Mouse (Mus musculus) heart, postnatal 0 days (tissue): Measurements from ENCODE around the gene Nfyb.

Source experiments
- CTCF ChIP-seq: IDR thresholded peaks from 2 replicates; pipeline ENCODE4 v1.5.1; 2016; ENCODE audit warnings: antibody characterized with exemption, control low read depth, low read depth
- EP300 ChIP-seq: IDR thresholded peaks from 2 replicates; pipeline ENCODE4 v1.6.1; 2016; ENCODE audit warnings: antibody characterized with exemption, low read depth

GRCm38 (mm10) chr10:82758368-82758767 lies 5.6 kb downstream of the Nfyb start:
- TF ChIP-seq CTCF (no peak), EP300 (no peak)
